Mouse (Mus musculus) forebrain, embryonic 11.5 days (tissue): ENCODE measurements around the gene Lhfpl3. TPM values are rescaled to one million over a fixed set of nuclear protein-coding genes. Genes with fewer than 3 reads are reported as not detected.

ENCODE experiments used
- microRNA-seq: library from miRNA; unstranded; fragments of <30 nt; microRNA quantifications from one replicate; pipeline ENCODE4, GENCODE M21; 2016; ENCODE audit not compliant: insufficient number of aligned reads
- polyA plus RNA-seq: library from polyadenylated mRNA; unstranded; fragments of >200 nt; fragmentation: Nextera tagmentation; extraction: Ambion mirVana; gene quantifications from 2 replicates; pipeline ENCODE4 v1.2.1, GENCODE M21; 2014

Gene Lhfpl3
- polyA plus RNA-seq, 1 experiment from 2014 or later, result 0.25 TPM

Small RNA genes lying within 50 kb of the gene (microRNA-seq; reads per million reads assigned to microRNA genes)
- gene Gm28022 (not detected), gene Gm44363 (not detected)

Other genes starting within 250 kb of the Lhfpl3 start
- gene Orc5, start 195.6 kb upstream of the Lhfpl3 start, polyA plus RNA-seq, result 45.5 and 48.0 TPM in 2 replicates